21 mouse cellular contexts compared by ENCODE assay signal in the genomic region with DNA sequence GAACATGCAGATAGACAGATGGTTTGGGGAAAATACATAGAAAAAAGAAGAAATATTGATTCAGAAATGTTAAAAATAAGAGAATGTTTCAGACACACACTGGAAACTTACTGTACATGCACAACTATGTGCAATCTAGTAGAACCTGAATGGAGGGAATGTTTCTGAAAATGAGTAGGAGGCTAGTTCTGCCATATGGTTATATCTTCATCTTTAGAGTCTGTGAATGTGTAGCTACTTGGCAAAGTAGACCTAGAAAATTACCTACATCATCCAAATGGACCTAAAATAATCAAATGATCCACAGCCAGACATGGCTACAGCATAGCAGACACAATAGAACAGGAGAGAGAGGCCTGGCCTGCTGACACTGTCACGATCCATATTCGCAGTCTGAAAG.
"Had no signal": no experiment of that assay in that cellular context is flagged by ENCODE, and none has a peak within 500 bp of the region (broad histone marks: within the 10 kb centered on the region; RNA-seq: fewer than 3 reads in every experiment).

No protein-coding gene starts in this region.

- DNase-seq: cerebellum, adult 2 months; cerebellum, adult 8-10 months; cerebellum, adult 9-10 months; cerebellum, adult 9-11 months; cerebellum, postnatal 14 days; cerebellum, postnatal 25 days; cerebellum, postnatal 36 days; embryo, embryonic 11 days; forebrain, postnatal 0 days; gastrocnemius, adult 2 months; gastrocnemius, postnatal 10 days; gastrocnemius, postnatal 14 days; gastrocnemius, postnatal 25 days; gastrocnemius, postnatal 36 days; heart, adult 11 months; heart, adult 18-20 months; heart, adult 2 months had no signal

- ATAC-seq: forebrain, embryonic 13.5 days; forebrain, embryonic 14.5 days; forebrain, embryonic 15.5 days; forebrain, embryonic 16.5 days; forebrain, postnatal 0 days had no signal
